Mouse (Mus musculus): ENCODE measurements around the gene Wasf3. TPM values are rescaled to one million over a fixed set of nuclear protein-coding genes. Genes with fewer than 3 reads are reported as not detected.

Wasf3 gene
- total and polyA plus RNA-seq, 3 experiments: not detected

DNA sequence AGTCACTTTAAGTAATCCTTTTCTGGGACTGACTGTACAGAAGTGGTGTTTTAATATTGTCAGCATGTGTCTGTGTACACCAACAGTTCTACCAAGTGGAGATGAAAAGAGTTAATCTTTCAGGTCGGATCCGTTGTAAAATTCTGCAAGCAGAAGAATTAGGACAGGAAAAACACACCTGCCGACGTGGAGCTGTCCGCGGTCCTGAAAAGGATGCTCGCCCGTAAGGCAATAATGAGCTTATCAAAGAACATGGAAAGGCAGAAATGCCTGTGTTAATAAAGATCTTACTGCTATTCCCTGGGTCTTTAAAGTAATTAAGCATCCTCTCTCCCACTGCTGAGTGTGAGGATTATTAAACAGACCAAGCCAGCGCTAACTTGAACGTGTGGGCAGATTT is 24.4 kb upstream of the Wasf3 start:
- TF ChIP-seq TBP (IDR thresholded peaks at IDR 0.05; ENCODE audit: low read depth, low read length): no peak
- no peak for TF ChIP-seq USF1 (IDR thresholded peaks at IDR 0.05; ENCODE audit: low read depth, low read length)
- no peak for TF ChIP-seq MXI1 (IDR thresholded peaks at IDR 0.05; ENCODE audit: low read depth, low read length)
- TF ChIP-seq JUND (IDR thresholded peaks at IDR 0.05; ENCODE audit: low read depth, low read length): no peak
- no peak for TF ChIP-seq CTCF (IDR thresholded peaks at IDR 0.05 in 2 of 3, conservative IDR thresholded peaks at IDR 0.05 in 1 of 3; ENCODE audit: control insufficient read depth in 1 of 3, insufficient read depth in 1 of 3, low read depth in 2 of 3, low read length in 3 of 3, poor library complexity in 1 of 3, severe bottlenecking in 1 of 3)
- TF ChIP-seq POLR2A (IDR thresholded peaks at IDR 0.05; ENCODE audit: control insufficient read depth in 1 of 2, insufficient read depth in 1 of 2, low read depth in 1 of 2, low read length in 2 of 2, poor library complexity in 1 of 2): no peak
- TF ChIP-seq ZNF384 (IDR thresholded peaks at IDR 0.05; ENCODE audit: low read depth, low read length): no peak
- no peak for TF ChIP-seq SMC3 (IDR thresholded peaks at IDR 0.05; ENCODE audit: low read depth, low read length)
- TF ChIP-seq MYC (IDR thresholded peaks at IDR 0.05; ENCODE audit: low read depth, low read length): no peak
- TF ChIP-seq MEF2A (IDR thresholded peaks at IDR 0.05; ENCODE audit: extremely low read depth, insufficient replicate concordance, low read depth, low read length, poor library complexity, severe bottlenecking): no peak
- no peak for TF ChIP-seq TCF12 (IDR thresholded peaks at IDR 0.05; ENCODE audit: low read depth, low read length)
- TF ChIP-seq TAL1 (IDR thresholded peaks at IDR 0.05; ENCODE audit: low read length): no peak
- no peak for TF ChIP-seq CHD1 (IDR thresholded peaks at IDR 0.05; ENCODE audit: low read depth, low read length)
- TF ChIP-seq ZMIZ1 (IDR thresholded peaks at IDR 0.05; ENCODE audit: low read depth, low read length): no peak
- no peak for TF ChIP-seq EP300 (IDR thresholded peaks at IDR 0.05; ENCODE audit: low read depth in 1 of 2, low read length in 2 of 2)
- no peak for TF ChIP-seq ETS1 (IDR thresholded peaks at IDR 0.05; ENCODE audit: low read depth, low read length)
- no peak for TF ChIP-seq MAX (IDR thresholded peaks at IDR 0.05; ENCODE audit: low read length)
- no peak for TF ChIP-seq ZKSCAN1 (IDR thresholded peaks at IDR 0.05; ENCODE audit: low read depth, low read length)
- TF ChIP-seq POLR2AphosphoS5 (IDR thresholded peaks at IDR 0.05; ENCODE audit: borderline replicate concordance, low read depth, low read length): no peak
- no peak for TF ChIP-seq ZC3H11A (IDR thresholded peaks at IDR 0.05; ENCODE audit: low read depth, low read length)
- Histone ChIP-seq H3K9me3 (replicated peaks; ENCODE audit: insufficient read depth, low read length) (no peaks in the 10 kb centered on the region; the same call in 1 of the 2 replicates), H3K4me1 (ENCODE audit: control insufficient read depth in 1 of 2, insufficient read depth in 2 of 2, low read length in 2 of 2) (no peaks in the 10 kb centered on the region), H3K27me3 (ENCODE audit: control insufficient read depth in 1 of 2, insufficient read depth in 2 of 2, low read length in 2 of 2) (no peaks in the 10 kb centered on the region; a peak in 1 of 4 replicates), H3K36me3 (ENCODE audit: control insufficient read depth in 1 of 2, insufficient read depth in 2 of 2, low read length in 2 of 2) (no peaks in the 10 kb centered on the region), H3K9ac (ENCODE audit: control insufficient read depth, low read depth, low read length, poor library complexity, severe bottlenecking) (no peak overlapping the region), H3K4me3 (ENCODE audit: control insufficient read depth in 1 of 2, insufficient read depth in 1 of 2, low read depth in 2 of 2, low read length in 2 of 2) (no peak overlapping the region), H3K27ac (ENCODE audit: control insufficient read depth, low read depth, low read length) (no peak overlapping the region), H3K79me2 (ENCODE audit: control insufficient read depth, insufficient read depth, low read length, poor library complexity) (no peaks in the 10 kb centered on the region)
- peak; percentile 59 for DNase-seq (ENCODE audit: low read depth, low spot score)

GRCm38 (mm10) chr5:146362711-146363110 is 22.1 kb upstream of the Wasf3 start:
- no peak for TF ChIP-seq ZC3H11A (IDR thresholded peaks at IDR 0.05; ENCODE audit: low read depth, low read length)
- Histone ChIP-seq H3K79me2 (ENCODE audit: control insufficient read depth, insufficient read depth, low read length, poor library complexity) (no peaks in the 10 kb centered on the region), H3K4me3 (ENCODE audit: control insufficient read depth in 1 of 2, insufficient read depth in 1 of 2, low read depth in 2 of 2, low read length in 2 of 2) (no peak overlapping the region), H3K27ac (ENCODE audit: control insufficient read depth, low read depth, low read length) (no peak overlapping the region), H3K9me3 (replicated peaks; ENCODE audit: insufficient read depth, low read length) (no peaks in the 10 kb centered on the region; the same call in 1 of the 2 replicates), H3K4me1 (ENCODE audit: control insufficient read depth in 1 of 2, insufficient read depth in 2 of 2, low read length in 2 of 2) (no peaks in the 10 kb centered on the region), H3K9ac (ENCODE audit: control insufficient read depth, low read depth, low read length, poor library complexity, severe bottlenecking) (no peak overlapping the region), H3K36me3 (ENCODE audit: control insufficient read depth in 1 of 2, insufficient read depth in 2 of 2, low read length in 2 of 2) (no peaks in the 10 kb centered on the region), H3K27me3 (ENCODE audit: control insufficient read depth in 1 of 2, insufficient read depth in 2 of 2, low read length in 2 of 2) (no peaks in the 10 kb centered on the region)
- no peak for DNase-seq (ENCODE audit: low read depth, low spot score)
